Mouse (Mus musculus) small intestine, adult 2 months (tissue): ENCODE results near the gene Gm28372. TPM values are rescaled to one million over a fixed set of nuclear protein-coding genes. Genes with fewer than 3 reads are reported as not detected.

Experiments
- H3K27ac ChIP-seq: fragments of 200-500 bp; 2 replicates; pipeline ENCODE4 v1.5.1; 2012; ENCODE audit warnings: low read depth, low read length, control low read depth, inconsistent platforms; ENCODE audit not compliant: insufficient read depth
- H3K27me3 ChIP-seq: fragments of 200-500 bp; 2 replicates; pipeline ENCODE4 v1.6.1; 2012; ENCODE audit warnings: mild to moderate bottlenecking, moderate library complexity, low read length, inconsistent platforms; ENCODE audit not compliant: control insufficient read depth, insufficient read depth
- H3K36me3 ChIP-seq: fragments of 200-500 bp; 2 replicates; pipeline ENCODE4 v1.6.1; 2012; ENCODE audit warnings: mild to moderate bottlenecking, low read length, control low read depth, inconsistent platforms; ENCODE audit not compliant: control insufficient read depth, insufficient read depth
- H3K4me1 ChIP-seq: fragments of 200-500 bp; 2 replicates; pipeline ENCODE4 v1.6.1; 2012; ENCODE audit warnings: low read length, inconsistent platforms, mixed read lengths; ENCODE audit not compliant: control insufficient read depth, insufficient read depth, insufficient read length
- H3K4me3 ChIP-seq: fragments of 200-500 bp; 2 replicates; pipeline ENCODE4 v1.5.1; 2012; ENCODE audit warnings: low read depth, mild to moderate bottlenecking, control low read depth, inconsistent platforms, low read length, moderate library complexity
- CTCF ChIP-seq: fragments of 200-500 bp; IDR thresholded peaks from 2 replicates; pipeline ENCODE4 v1.5.1; 2012; ENCODE audit warnings: low read depth, mild to moderate bottlenecking, control low read depth, inconsistent platforms, low read length, moderate library complexity, mixed read lengths; ENCODE audit not compliant: insufficient replicate concordance, insufficient read length; ENCODE audit errors: extremely low read depth
- POLR2A ChIP-seq: fragments of 200-500 bp; IDR thresholded peaks from 2 replicates; pipeline ENCODE4 v1.6.1; 2012; ENCODE audit warnings: low read depth, mild to moderate bottlenecking, control low read depth, inconsistent platforms, low read length, moderate library complexity
- WGBS: fragments of 180-500 bp; shearing (Covaris S2); methylation state at CpG from one replicate; pipeline ENCODE4 v1.1.7; 2018; 5-methylcytosine and 5-hydroxymethylcytosine counted together
- polyA plus RNA-seq: library from polyadenylated mRNA; depleted of rRNA; stranded (reverse); fragments of >200 nt; gene quantifications from 2 replicates; pipeline ENCODE4 v1.2.3, GENCODE M21; 2012

The Gm28372 gene
- polyA plus RNA-seq, 1 experiment, result not detected

- no peak overlapping the region for H3K4me3 ChIP-seq
- H3K27me3 ChIP-seq, result no peaks in the 10 kb centered on the region
- TF ChIP-seq CTCF (no peak), POLR2A (no peak)
- no peak overlapping the region for H3K27ac ChIP-seq
- H3K4me1 ChIP-seq, result no peaks in the 10 kb centered on the region
- WGBS, result 68% methylated on average over 4 of the region's 4 CpGs
- no peaks in the 10 kb centered on the region for H3K36me3 ChIP-seq
These were observed 30.1 kb upstream of the Gm28372 start for GRCm38 (mm10) chr2:130374951-130375350.

GRCm38 (mm10) chr2:130383205-130383604 lies 21.8 kb upstream of the Gm28372 start:
- H3K27me3 ChIP-seq, result 0 out of 2 replicates have a peak, but pooled peaks cover 2% of the 10 kb centered on the region
- no peak overlapping the region for H3K27ac ChIP-seq
- H3K4me1 ChIP-seq, result no peaks in the 10 kb centered on the region
- WGBS, result 51% methylated on average over 3 of the region's 3 CpGs
- TF ChIP-seq CTCF (no peak), POLR2A (no peak)
- H3K4me3 ChIP-seq, result no peak overlapping the region
- H3K36me3 ChIP-seq, result no peaks in the 10 kb centered on the region

GRCm38 (mm10) chr2:130383895-130384294 lies 21.1 kb upstream of the Gm28372 start:
- Histone ChIP-seq H3K4me3 (no peak overlapping the region), H3K4me1 (no peaks in the 10 kb centered on the region), H3K27ac (no peak overlapping the region), H3K36me3 (no peaks in the 10 kb centered on the region), H3K27me3 (0 out of 2 replicates have a peak, but pooled peaks cover 2% of the 10 kb centered on the region)
- TF ChIP-seq CTCF (no peak), POLR2A (no peak)
- WGBS, result 41% methylated on average over 6 of the region's 6 CpGs

GRCm38 (mm10) chr2:130386212-130386611 lies 18.8 kb upstream of the Gm28372 start:
- no peak overlapping the region for H3K27ac ChIP-seq
- H3K4me3 ChIP-seq, result no peak overlapping the region
- no peak for TF ChIP-seq CTCF
- no peak for TF ChIP-seq POLR2A
- H3K36me3 ChIP-seq, result no peaks in the 10 kb centered on the region
- H3K27me3 ChIP-seq, result 0 out of 2 replicates have a peak, but pooled peaks cover under 1% of the 10 kb centered on the region
- H3K4me1 ChIP-seq, result no peaks in the 10 kb centered on the region
- WGBS, result 57% methylated on average over 1 of the region's 1 CpGs

- Histone ChIP-seq H3K36me3 (no peaks in the 10 kb centered on the region), H3K4me1 (no peaks in the 10 kb centered on the region), H3K27ac (no peak overlapping the region), H3K4me3 (no peak overlapping the region), H3K27me3 (no peaks in the 10 kb centered on the region)
- no peak for TF ChIP-seq CTCF
- no peak for TF ChIP-seq POLR2A
- WGBS, result 81% methylated on average over 2 of the region's 2 CpGs
These were observed 16.2 kb upstream of the Gm28372 start for GRCm38 (mm10) chr2:130388796-130389195.

- no peak overlapping the region for H3K4me3 ChIP-seq
- H3K4me1 ChIP-seq, result no peaks in the 10 kb centered on the region
- no peaks in the 10 kb centered on the region for H3K36me3 ChIP-seq
- no peak overlapping the region for H3K27ac ChIP-seq
- no peaks in the 10 kb centered on the region for H3K27me3 ChIP-seq
- 59% methylated on average over 11 of the region's 11 CpGs for WGBS
- TF ChIP-seq CTCF, result no peak
- TF ChIP-seq POLR2A, result no peak
These were observed 13.9 kb upstream of the Gm28372 start for GRCm38 (mm10) chr2:130390993-130391625.

GRCm38 (mm10) chr2:130392836-130393235 lies 12.2 kb upstream of the Gm28372 start:
- H3K36me3 ChIP-seq, result no peaks in the 10 kb centered on the region
- no peak overlapping the region for H3K4me3 ChIP-seq
- H3K27me3 ChIP-seq, result peaks cover 14% of the 10 kb centered on the region
- no peak overlapping the region for H3K27ac ChIP-seq
- H3K4me1 ChIP-seq, result no peaks in the 10 kb centered on the region
- WGBS, result 79% methylated on average over 3 of the region's 3 CpGs
- TF ChIP-seq CTCF, result no peak
- no peak for TF ChIP-seq POLR2A
